Mouse (Mus musculus) kidney, embryonic 15.5 days (tissue): ENCODE measurements around the gene B4galt5. TPM values are rescaled to one million over a fixed set of nuclear protein-coding genes. Genes with fewer than 3 reads are reported as not detected.

Experiments used
- ATAC-seq: fragments of 200-750 bp; cut with Nextera tagmentation; replicated peaks from 2 replicates; pipeline ENCODE4 v1.8.0; 2017; ENCODE audit warnings: moderate TSS enrichment; ENCODE audit not compliant: low FRiP score
- H3K27ac ChIP-seq: fragments of 300-500 bp; sonication (generic); 2 replicates; pipeline ENCODE4 v1.5.1; 2015; ENCODE audit warnings: mild to moderate bottlenecking, inconsistent platforms
- H3K27me3 ChIP-seq: fragments of 300-500 bp; sonication (generic); 2 replicates; pipeline ENCODE4 v1.6.1; 2015; ENCODE audit warnings: inconsistent platforms
- H3K36me3 ChIP-seq: fragments of 300-500 bp; sonication (generic); 2 replicates; pipeline ENCODE4 v1.6.1; 2015; ENCODE audit warnings: inconsistent platforms
- H3K4me1 ChIP-seq: fragments of 300-500 bp; sonication (generic); 2 replicates; pipeline ENCODE4 v1.6.1; 2015; ENCODE audit warnings: inconsistent platforms
- H3K4me2 ChIP-seq: fragments of 300-500 bp; sonication (generic); 2 replicates; pipeline ENCODE4 v1.6.1; 2015; ENCODE audit warnings: moderate library complexity, mild to moderate bottlenecking, inconsistent platforms
- H3K4me3 ChIP-seq: fragments of 300-500 bp; sonication (generic); replicated peaks from 2 replicates; pipeline ENCODE4 v1.5.1; 2015; ENCODE audit warnings: mild to moderate bottlenecking, inconsistent platforms
- H3K9ac ChIP-seq: fragments of 300-500 bp; sonication (generic); 2 replicates; pipeline ENCODE4 v1.6.1; 2015; ENCODE audit warnings: mild to moderate bottlenecking, inconsistent platforms
- H3K9me3 ChIP-seq: fragments of 300-500 bp; sonication (generic); replicated peaks from 2 replicates; pipeline ENCODE4 v1.6.1; 2016; ENCODE audit warnings: inconsistent platforms
- WGBS: fragments of 180-500 bp; shearing (Covaris S2); methylation state at CpG from one replicate; pipeline ENCODE4 v1.1.7; 2015; ENCODE audit warnings: mixed read lengths; 5-methylcytosine and 5-hydroxymethylcytosine counted together
- polyA plus RNA-seq: library from polyadenylated mRNA; unstranded; fragments of >200 nt; fragmentation: Nextera tagmentation; extraction: Ambion mirVana; gene quantifications from 2 replicates; pipeline ENCODE4 v1.2.1, GENCODE M21; 2015

Gene B4galt5
- polyA plus RNA-seq, 1 experiment from 2014 or later: 9.6 TPM

GRCm38 (mm10) chr2:167329478-167330262 lies 19.3 kb downstream of the B4galt5 start:
- no peak overlapping the region for H3K4me3 ChIP-seq
- WGBS: 84% methylated on average over 9 of the region's 9 CpGs
- H3K9me3 ChIP-seq: no peaks in the 10 kb centered on the region
- no peak for ATAC-seq
- H3K4me1 ChIP-seq: peaks cover 43% of the 10 kb centered on the region
- H3K36me3 ChIP-seq: no peaks in the 10 kb centered on the region
- H3K9ac ChIP-seq: no peak overlapping the region
- no peak overlapping the region for H3K27ac ChIP-seq
- no peaks in the 10 kb centered on the region for H3K27me3 ChIP-seq
- H3K4me2 ChIP-seq: no peak overlapping the region

GRCm38 (mm10) chr2:167328340-167328739 lies 20.6 kb downstream of the B4galt5 start:
- Histone ChIP-seq H3K9me3 (no peaks in the 10 kb centered on the region), H3K9ac (no peak overlapping the region), H3K36me3 (no peaks in the 10 kb centered on the region), H3K4me2 (no peak overlapping the region), H3K27me3 (no peaks in the 10 kb centered on the region), H3K4me3 (no peak overlapping the region), H3K4me1 (peaks cover 40% of the 10 kb centered on the region), H3K27ac (no peak overlapping the region)
- no peak for ATAC-seq
- WGBS: 78% methylated on average over 6 of the region's 6 CpGs

GRCm38 (mm10) chr2:167326582-167326981 lies 22.4 kb downstream of the B4galt5 start:
- no peak for ATAC-seq
- H3K27me3 ChIP-seq: no peaks in the 10 kb centered on the region
- no peak overlapping the region for H3K27ac ChIP-seq
- H3K4me3 ChIP-seq: no peak overlapping the region
- no peaks in the 10 kb centered on the region for H3K9me3 ChIP-seq
- H3K36me3 ChIP-seq: no peaks in the 10 kb centered on the region
- no peak overlapping the region for H3K4me2 ChIP-seq
- peaks cover 25% of the 10 kb centered on the region for H3K4me1 ChIP-seq
- WGBS: 76% methylated on average over 9 of the region's 9 CpGs
- no peak overlapping the region for H3K9ac ChIP-seq

GRCm38 (mm10) chr2:167324151-167324930 lies 24.6 kb downstream of the B4galt5 start:
- H3K27me3 ChIP-seq: no peaks in the 10 kb centered on the region
- H3K9ac ChIP-seq: no peak overlapping the region
- H3K27ac ChIP-seq: no peak overlapping the region
- no peak overlapping the region for H3K4me3 ChIP-seq
- peaks cover 8% of the 10 kb centered on the region for H3K4me1 ChIP-seq
- no peaks in the 10 kb centered on the region for H3K36me3 ChIP-seq
- no peak for ATAC-seq
- no peak overlapping the region for H3K4me2 ChIP-seq
- H3K9me3 ChIP-seq: no peaks in the 10 kb centered on the region
- WGBS: 76% methylated on average over 10 of the region's 10 CpGs

- H3K27me3 ChIP-seq: no peaks in the 10 kb centered on the region
- H3K27ac ChIP-seq: no peak overlapping the region
- no peak overlapping the region for H3K4me3 ChIP-seq
- no peak for ATAC-seq
- no peak overlapping the region for H3K9ac ChIP-seq
- H3K36me3 ChIP-seq: no peaks in the 10 kb centered on the region
- H3K9me3 ChIP-seq: no peaks in the 10 kb centered on the region
- WGBS: 83% methylated on average over 3 of the region's 3 CpGs
- peaks cover 19% of the 10 kb centered on the region for H3K4me1 ChIP-seq
- H3K4me2 ChIP-seq: no peak overlapping the region
Observed at GRCm38 (mm10) chr2:167323116-167323515, 25.9 kb downstream of the B4galt5 start.

- H3K36me3 ChIP-seq: no peaks in the 10 kb centered on the region
- WGBS: 79% methylated on average over 8 of the region's 8 CpGs
- no peak for ATAC-seq
Observed at GRCm38 (mm10) chr2:167321372-167321771, 27.6 kb downstream of the B4galt5 start.

GRCm38 (mm10) chr2:167318981-167319380 lies 30.0 kb downstream of the B4galt5 start:
- peak overlapping the region; percentile 48 for H3K27ac ChIP-seq
- H3K27me3 ChIP-seq: no peaks in the 10 kb centered on the region
- 0 out of 2 replicates have a peak, but pooled peaks have one; percentile 37 for ATAC-seq
- WGBS: 4% methylated on average over 5 of the region's 5 CpGs
- no peak overlapping the region for H3K4me2 ChIP-seq
- peaks cover 45% of the 10 kb centered on the region for H3K4me1 ChIP-seq
- H3K9me3 ChIP-seq: no peaks in the 10 kb centered on the region
- no peaks in the 10 kb centered on the region for H3K36me3 ChIP-seq
- H3K9ac ChIP-seq: no peak overlapping the region
- no peak overlapping the region for H3K4me3 ChIP-seq

More at GRCm38 (mm10) chr2:167321372-167321771, 27.6 kb downstream of the B4galt5 start:
- no peaks in the 10 kb centered on the region for H3K9me3 ChIP-seq
- no peak overlapping the region for H3K9ac ChIP-seq
- H3K4me3 ChIP-seq: no peak overlapping the region
- H3K27ac ChIP-seq: no peak overlapping the region
- no peak overlapping the region for H3K4me2 ChIP-seq
- no peaks in the 10 kb centered on the region for H3K27me3 ChIP-seq
- peaks cover 31% of the 10 kb centered on the region for H3K4me1 ChIP-seq

GRCm38 (mm10) chr2:167316724-167317187 lies 32.2 kb downstream of the B4galt5 start:
- Histone ChIP-seq H3K9me3 (no peaks in the 10 kb centered on the region), H3K4me3 (no peak overlapping the region), H3K27ac (no peak overlapping the region), H3K9ac (no peak overlapping the region), H3K27me3 (no peaks in the 10 kb centered on the region), H3K36me3 (no peaks in the 10 kb centered on the region), H3K4me2 (no peak overlapping the region), H3K4me1 (peaks cover 54% of the 10 kb centered on the region)
- WGBS: 52% methylated on average over 3 of the region's 3 CpGs
- ATAC-seq: no peak

- no peak overlapping the region for H3K4me2 ChIP-seq
- H3K9ac ChIP-seq: no peak overlapping the region
- WGBS: 76% methylated on average over 8 of the region's 8 CpGs
- peak overlapping the region; percentile 28; the same call in 1 of the 2 replicates for H3K27ac ChIP-seq
- no peak overlapping the region for H3K4me3 ChIP-seq
- no peak for ATAC-seq
- no peaks in the 10 kb centered on the region for H3K27me3 ChIP-seq
- H3K9me3 ChIP-seq: no peaks in the 10 kb centered on the region
- H3K36me3 ChIP-seq: peaks cover 10% of the 10 kb centered on the region
- peaks cover 54% of the 10 kb centered on the region for H3K4me1 ChIP-seq
Observed at GRCm38 (mm10) chr2:167314491-167314890, 34.5 kb downstream of the B4galt5 start.

GRCm38 (mm10) chr2:167313501-167314326 lies 35.3 kb downstream of the B4galt5 start:
- ATAC-seq: peak; percentile 45; the same call in 1 of the 2 replicates
- no peaks in the 10 kb centered on the region for H3K27me3 ChIP-seq
- H3K4me2 ChIP-seq: no peak overlapping the region
- H3K4me3 ChIP-seq: no peak overlapping the region
- H3K9me3 ChIP-seq: no peaks in the 10 kb centered on the region
- H3K9ac ChIP-seq: no peak overlapping the region
- peak overlapping the region; percentile 28; the same call in 1 of the 2 replicates for H3K27ac ChIP-seq
- 51% methylated on average over 13 of the region's 13 CpGs for WGBS
- H3K36me3 ChIP-seq: peaks cover 18% of the 10 kb centered on the region
- H3K4me1 ChIP-seq: peaks cover 47% of the 10 kb centered on the region

- no peak overlapping the region for H3K4me3 ChIP-seq
- no peaks in the 10 kb centered on the region for H3K27me3 ChIP-seq
- H3K9me3 ChIP-seq: no peaks in the 10 kb centered on the region
- no peak overlapping the region for H3K4me2 ChIP-seq
- WGBS: 84% methylated on average over 1 of the region's 1 CpGs
- no peak overlapping the region for H3K9ac ChIP-seq
- no peak overlapping the region for H3K27ac ChIP-seq
- peaks cover 41% of the 10 kb centered on the region for H3K4me1 ChIP-seq
- H3K36me3 ChIP-seq: peaks cover 33% of the 10 kb centered on the region
- ATAC-seq: no peak
Observed at GRCm38 (mm10) chr2:167310121-167310520, 38.9 kb downstream of the B4galt5 start.
